Mouse (Mus musculus) inflammation-experienced regulatory T-cells, adult 6 months (primary cell): ENCODE data around the gene Ifna15. TPM values are rescaled to one million over a fixed set of nuclear protein-coding genes. Genes with fewer than 3 reads are reported as not detected.

Experiments used
- ATAC-seq: one replicate; pipeline ENCODE4 v1.8.0; 2017
- polyA plus RNA-seq, 3 experiments: library from polyadenylated mRNA; unstranded; fragments of 100-300 nt; shearing (Covaris generic); gene quantifications; one replicate each; pipeline ENCODE4 v1.2.1; 2017

Ifna15 gene
- polyA plus RNA-seq, 3 experiments from 2014 or later: not detected

- no peak for ATAC-seq
These were observed 44.3 kb downstream of the Ifna15 start for GRCm38 (mm10) chr4:88513743-88514142.

Other genes starting within 250 kb of the Ifna15 start
- under 1 TPM; 0.15 to 0.31 (median 0.21) TPM for gene Hacd4, start 119.3 kb downstream of the Ifna15 start, polyA plus RNA-seq
- not detected for gene Ifnb1, start 35.5 kb downstream of the Ifna15 start, polyA plus RNA-seq
- gene Ifna14, start 13.6 kb upstream of the Ifna15 start, polyA plus RNA-seq: not detected
- not detected for gene Ifna9, start 34.1 kb upstream of the Ifna15 start, polyA plus RNA-seq
- not detected for gene Ifna12, start 45.1 kb upstream of the Ifna15 start, polyA plus RNA-seq
- gene C87499, start 76.2 kb upstream of the Ifna15 start, polyA plus RNA-seq: not detected
- not detected for gene Ifna13, start 86.2 kb upstream of the Ifna15 start, polyA plus RNA-seq
- gene Ifna16, start 118.7 kb upstream of the Ifna15 start, polyA plus RNA-seq: not detected
- not detected for gene Ifna2, start 125.7 kb upstream of the Ifna15 start, polyA plus RNA-seq
- gene Ifnab, start 133.1 kb upstream of the Ifna15 start, polyA plus RNA-seq: not detected
- not detected for gene Gm26566, start 163.6 kb upstream of the Ifna15 start, polyA plus RNA-seq
- 10 to 100 TPM; 34.2 to 37.3 (median 35.5) TPM for gene Klhl9, start 164.2 kb upstream of the Ifna15 start, polyA plus RNA-seq
- not detected for gene Gm13271, start 196.6 kb upstream of the Ifna15 start, polyA plus RNA-seq
- gene Gm13283, start 201.9 kb upstream of the Ifna15 start, polyA plus RNA-seq: not detected
- gene Gm13290, start 215.6 kb upstream of the Ifna15 start, polyA plus RNA-seq: not detected
- not detected for gene Gm13289, start 218.7 kb upstream of the Ifna15 start, polyA plus RNA-seq
- not detected for gene Gm13272, start 221.6 kb upstream of the Ifna15 start, polyA plus RNA-seq
- gene Ifnz, start 223.9 kb upstream of the Ifna15 start, polyA plus RNA-seq: under 1 TPM in 1 of 3 experiments, not detected in 2; 0.58 TPM
- not detected for gene Gm13276, start 227.5 kb upstream of the Ifna15 start, polyA plus RNA-seq
- not detected for gene Gm13277, start 230.4 kb upstream of the Ifna15 start, polyA plus RNA-seq
- not detected for gene Gm13278, start 233.3 kb upstream of the Ifna15 start, polyA plus RNA-seq
- not detected for gene Gm13275, start 236.2 kb upstream of the Ifna15 start, polyA plus RNA-seq
- not detected for gene Gm13279, start 239.2 kb upstream of the Ifna15 start, polyA plus RNA-seq
- 1 to 10 TPM in 1 of 3 experiments, under 1 TPM in 1, not detected in 1; 0.39 to 1.6 TPM for gene Gm13285, start 241.4 kb upstream of the Ifna15 start, polyA plus RNA-seq
- not detected for gene Gm13287, start 245.0 kb upstream of the Ifna15 start, polyA plus RNA-seq
- not detected for gene Gm13288, start 247.3 kb upstream of the Ifna15 start, polyA plus RNA-seq